Mouse (Mus musculus) intestine, embryonic 14.5 days (tissue): ENCODE measurements around the gene Nhlrc2. TPM values are rescaled to one million over a fixed set of nuclear protein-coding genes. Genes with fewer than 3 reads are reported as not detected.

ENCODE experiments used
- ATAC-seq: fragments of 200-750 bp; cut with Nextera tagmentation; replicated peaks from 2 replicates; pipeline ENCODE4 v1.8.0; 2017; ENCODE audit warnings: low read depth, moderate number of reproducible peaks, moderate TSS enrichment, moderate library complexity; ENCODE audit not compliant: low FRiP score, low TSS enrichment
- DNase-seq: peaks from one replicate; pipeline ENCODE4 v3.0.0-alpha.2; 2018; ENCODE audit warnings: low spot score
- H3K27ac ChIP-seq: fragments of 300-500 bp; sonication (generic); 2 replicates; pipeline ENCODE4 v1.5.1; 2014; ENCODE audit warnings: low read depth, mild to moderate bottlenecking, control low read depth
- H3K27me3 ChIP-seq: fragments of 300-500 bp; sonication (generic); replicated peaks from 2 replicates; pipeline ENCODE4 v1.6.1; 2014; ENCODE audit warnings: low read length, control low read depth; ENCODE audit not compliant: control insufficient read depth, insufficient read depth
- H3K36me3 ChIP-seq: fragments of 300-500 bp; sonication (generic); 2 replicates; pipeline ENCODE4 v1.6.1; 2014; ENCODE audit warnings: low read length, control low read depth; ENCODE audit not compliant: control insufficient read depth, insufficient read depth
- H3K4me1 ChIP-seq: fragments of 300-500 bp; sonication (generic); replicated peaks from 2 replicates; pipeline ENCODE4 v1.6.1; 2014; ENCODE audit warnings: low read length, control low read depth, mixed read lengths; ENCODE audit not compliant: control insufficient read depth, insufficient read depth
- H3K4me2 ChIP-seq: fragments of 300-500 bp; sonication (generic); 2 replicates; pipeline ENCODE4 v1.6.1; 2014; ENCODE audit warnings: low read length
- H3K4me3 ChIP-seq: fragments of 300-500 bp; sonication (generic); 2 replicates; pipeline ENCODE4 v1.5.1; 2014; ENCODE audit warnings: low read depth, low read length, control low read depth, mixed read lengths
- H3K9ac ChIP-seq: fragments of 300-500 bp; sonication (generic); 2 replicates; pipeline ENCODE4 v1.6.1; 2014; ENCODE audit warnings: mild to moderate bottlenecking, low read length
- H3K9me3 ChIP-seq: fragments of 300-500 bp; sonication (generic); 2 replicates; pipeline ENCODE4 v1.6.1; 2016; ENCODE audit warnings: low read length, control low read depth; ENCODE audit not compliant: control insufficient read depth
- WGBS: fragments of 180-500 bp; shearing (Covaris S2); extraction: QIAGEN DNeasy Blood & Tissue Kit; methylation state at CpG from one replicate; pipeline ENCODE4 v1.1.7; 2014; 5-methylcytosine and 5-hydroxymethylcytosine counted together
- polyA plus RNA-seq: library from polyadenylated mRNA; unstranded; fragments of >200 nt; fragmentation: Nextera tagmentation; extraction: Ambion mirVana; gene quantifications from 2 replicates; pipeline ENCODE4 v1.2.1, GENCODE M21; 2014

The Nhlrc2 gene
- polyA plus RNA-seq, 1 experiment from 2014 or later = 18.0 TPM

GRCm38 (mm10) chr19:56533291-56534071 is 14.6 kb upstream of the Nhlrc2 start:
- H3K4me1 ChIP-seq = peaks cover 11% of the 10 kb centered on the region
- no peaks in the 10 kb centered on the region for H3K27me3 ChIP-seq
- H3K9ac ChIP-seq = no peak overlapping the region
- H3K9me3 ChIP-seq = no peaks in the 10 kb centered on the region
- H3K36me3 ChIP-seq = peaks cover 32% of the 10 kb centered on the region
- ATAC-seq (no peak), DNase-seq (no peak)
- no peak overlapping the region for H3K4me3 ChIP-seq
- H3K27ac ChIP-seq = no peak overlapping the region; the same call in 1 of the 2 replicates
- no peak overlapping the region for H3K4me2 ChIP-seq
- WGBS = 71% methylated on average over 14 of the region's 14 CpGs

DNA sequence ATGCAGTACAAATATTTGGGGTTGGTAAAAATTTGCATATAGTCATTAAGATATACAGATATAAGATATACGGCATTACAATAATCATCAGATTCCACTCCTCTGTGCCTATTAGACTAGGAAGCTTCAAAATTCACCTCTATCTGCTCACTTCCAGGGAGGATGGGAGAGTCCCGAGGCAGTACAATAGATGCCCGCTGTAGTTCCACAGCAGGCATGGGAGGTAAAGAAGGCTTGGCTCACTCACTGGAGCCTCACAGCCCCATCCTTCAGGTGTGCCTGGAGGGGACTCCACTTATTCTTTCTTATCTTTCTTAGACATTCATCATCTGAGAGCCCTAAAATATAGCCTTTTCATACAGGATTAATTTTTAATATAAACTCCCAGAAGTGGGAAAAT is 13.7 kb upstream of the Nhlrc2 start:
- ATAC-seq (no peak), DNase-seq (no peak)
- WGBS = 84% methylated on average over 3 of the region's 3 CpGs
- Histone ChIP-seq H3K27ac (0 out of 2 replicates have a peak overlapping the region, but pooled peaks have one; percentile 7), H3K4me2 (no peak overlapping the region), H3K9me3 (no peaks in the 10 kb centered on the region), H3K4me1 (peaks cover 11% of the 10 kb centered on the region), H3K27me3 (no peaks in the 10 kb centered on the region), H3K9ac (no peak overlapping the region), H3K4me3 (no peak overlapping the region), H3K36me3 (peaks cover 32% of the 10 kb centered on the region)

GRCm38 (mm10) chr19:56535064-56535463 is 13.0 kb upstream of the Nhlrc2 start:
- Histone ChIP-seq H3K9ac (no peak overlapping the region), H3K4me2 (no peak overlapping the region), H3K9me3 (no peaks in the 10 kb centered on the region), H3K4me3 (no peak overlapping the region), H3K27me3 (no peaks in the 10 kb centered on the region), H3K27ac (peak overlapping the region; percentile 7; the same call in 1 of the 2 replicates), H3K36me3 (peaks cover 35% of the 10 kb centered on the region), H3K4me1 (peaks cover 11% of the 10 kb centered on the region)
- 73% methylated on average over 9 of the region's 9 CpGs for WGBS
- ATAC-seq (no peak), DNase-seq (no peak)

GRCm38 (mm10) chr19:56535765-56536164 is 12.3 kb upstream of the Nhlrc2 start:
- Histone ChIP-seq H3K9me3 (no peaks in the 10 kb centered on the region), H3K4me1 (peaks cover 11% of the 10 kb centered on the region), H3K27ac (no peak overlapping the region), H3K4me3 (no peak overlapping the region), H3K4me2 (no peak overlapping the region), H3K9ac (no peak overlapping the region), H3K36me3 (peaks cover 40% of the 10 kb centered on the region), H3K27me3 (no peaks in the 10 kb centered on the region)
- ATAC-seq (no peak), DNase-seq (no peak)
- WGBS = 86% methylated on average over 9 of the region's 9 CpGs

GRCm38 (mm10) chr19:56543320-56543719 is 4.7 kb upstream of the Nhlrc2 start:
- DNase-seq = no peak
- peaks cover 37% of the 10 kb centered on the region for H3K36me3 ChIP-seq
- H3K27ac ChIP-seq = no peak overlapping the region
- H3K9me3 ChIP-seq = no peaks in the 10 kb centered on the region
- no peak for ATAC-seq
- H3K4me3 ChIP-seq = no peak overlapping the region
- H3K4me2 ChIP-seq = no peak overlapping the region
- peaks cover 3% of the 10 kb centered on the region; the same call in 1 of the 2 replicates for H3K4me1 ChIP-seq
- 90% methylated on average over 12 of the region's 12 CpGs for WGBS
- no peak overlapping the region for H3K9ac ChIP-seq
- H3K27me3 ChIP-seq = no peaks in the 10 kb centered on the region

DNA sequence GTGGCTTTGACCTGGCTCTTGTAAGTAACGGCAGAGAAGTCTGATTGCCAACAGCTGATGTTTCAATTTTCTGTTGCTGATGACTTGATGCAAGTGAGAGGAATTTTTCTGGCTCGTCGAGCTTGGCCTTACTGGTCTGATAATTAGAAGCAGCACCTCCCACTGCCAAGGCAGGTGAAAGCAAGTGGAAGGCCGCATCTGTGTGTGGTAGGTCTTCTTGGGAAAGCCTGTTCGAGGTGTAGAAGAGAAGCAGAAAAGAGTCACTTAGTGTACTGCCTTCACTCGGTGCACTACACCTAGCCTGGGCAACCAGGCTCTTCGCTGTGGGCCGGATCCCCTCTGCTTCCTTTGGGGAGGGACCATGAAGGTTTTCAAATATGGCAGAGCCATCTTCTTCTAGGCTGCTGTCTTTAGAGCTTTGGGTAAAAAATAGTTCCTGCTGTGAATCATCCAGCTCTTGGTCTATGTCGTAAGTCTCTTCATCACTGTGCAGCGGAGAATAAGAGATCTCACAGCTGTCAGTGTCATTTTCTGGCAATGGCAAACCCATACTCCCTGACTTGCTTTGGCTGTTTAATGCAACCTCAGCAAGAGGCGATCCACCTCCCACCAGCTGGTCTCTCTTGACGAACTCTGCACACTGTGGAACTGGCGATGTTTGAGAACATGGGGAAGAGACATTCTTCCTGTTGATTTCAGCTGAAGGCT is 3.2 kb upstream of the Nhlrc2 start:
- 90% methylated on average over 13 of the region's 13 CpGs for WGBS
- H3K36me3 ChIP-seq = peaks cover 35% of the 10 kb centered on the region
- no peak overlapping the region for H3K4me2 ChIP-seq
- no peak for DNase-seq
- ATAC-seq = no peak
- H3K4me3 ChIP-seq = no peak overlapping the region
- H3K27me3 ChIP-seq = no peaks in the 10 kb centered on the region
- no peak overlapping the region for H3K27ac ChIP-seq
- no peaks in the 10 kb centered on the region for H3K9me3 ChIP-seq
- no peak overlapping the region for H3K9ac ChIP-seq
- peaks cover 9% of the 10 kb centered on the region for H3K4me1 ChIP-seq

GRCm38 (mm10) chr19:56546031-56546430 is 2.0 kb upstream of the Nhlrc2 start:
- Histone ChIP-seq H3K27ac (no peak overlapping the region), H3K36me3 (peaks cover 32% of the 10 kb centered on the region), H3K4me1 (peaks cover 16% of the 10 kb centered on the region), H3K9ac (no peak overlapping the region), H3K9me3 (no peaks in the 10 kb centered on the region), H3K4me2 (no peak overlapping the region), H3K4me3 (no peak overlapping the region), H3K27me3 (no peaks in the 10 kb centered on the region)
- ATAC-seq = no peak
- DNase-seq = no peak

DNA sequence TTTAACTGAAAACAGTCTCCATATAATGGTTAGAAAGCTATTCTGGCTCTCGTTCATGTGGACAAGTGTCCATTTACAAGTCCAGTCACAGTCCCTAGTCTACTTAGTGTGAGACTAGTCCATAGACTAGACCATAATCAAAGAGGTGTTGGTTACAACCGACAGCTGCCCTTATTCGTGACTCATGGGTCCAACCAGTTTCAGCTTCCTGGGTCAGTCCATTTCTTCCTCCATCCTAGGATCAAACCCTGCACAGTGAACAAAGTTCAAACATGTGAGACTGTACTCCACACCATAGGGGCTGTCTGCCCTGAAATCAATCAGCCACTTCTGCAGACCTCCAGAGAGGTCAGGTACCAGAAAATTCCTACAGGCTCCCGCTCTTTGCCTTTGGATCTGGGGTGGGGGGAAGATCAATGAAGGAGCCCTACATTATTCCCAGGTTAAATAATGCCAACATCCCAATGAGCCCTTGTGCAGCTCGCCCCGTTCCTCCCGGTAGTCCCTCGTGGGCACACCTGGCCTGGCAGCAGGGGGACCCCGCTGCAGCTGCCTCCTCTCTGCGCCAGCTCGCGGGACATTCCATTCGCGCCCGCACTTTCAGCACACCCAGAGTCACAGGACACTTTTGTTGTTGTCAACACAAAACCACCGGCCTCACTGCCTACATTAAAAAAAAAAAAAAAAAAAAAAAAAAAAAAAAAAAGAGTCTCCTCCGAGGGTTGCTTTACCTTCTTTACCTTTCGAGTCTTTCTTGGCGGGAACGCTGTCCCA is 418 bp upstream of the Nhlrc2 start, which contains the start of gene Dclre1a:
TSS of gene Dclre1a (minus strand) at position 767 of the 774 bp plus-strand sequence.
- Histone ChIP-seq H3K4me3 (peak within 1 kb of the TSS; percentile 89), H3K4me1 (peaks cover 16% of the 10 kb centered on the region), H3K27ac (peak within 1 kb of the TSS; percentile 98), H3K4me2 (peak within 1 kb of the TSS; percentile 91), H3K36me3 (peaks cover 35% of the 10 kb centered on the region), H3K9me3 (no peaks in the 10 kb centered on the region), H3K27me3 (no peaks in the 10 kb centered on the region), H3K9ac (peak within 1 kb of the TSS; percentile 97)
- DNase-seq (peak; percentile 76), ATAC-seq (peak; percentile 40)
- 8% methylated on average over 20 of the region's 20 CpGs for WGBS
